Mouse (Mus musculus): ENCODE results near the gene Kpna2.

The Kpna2 gene

DNA sequence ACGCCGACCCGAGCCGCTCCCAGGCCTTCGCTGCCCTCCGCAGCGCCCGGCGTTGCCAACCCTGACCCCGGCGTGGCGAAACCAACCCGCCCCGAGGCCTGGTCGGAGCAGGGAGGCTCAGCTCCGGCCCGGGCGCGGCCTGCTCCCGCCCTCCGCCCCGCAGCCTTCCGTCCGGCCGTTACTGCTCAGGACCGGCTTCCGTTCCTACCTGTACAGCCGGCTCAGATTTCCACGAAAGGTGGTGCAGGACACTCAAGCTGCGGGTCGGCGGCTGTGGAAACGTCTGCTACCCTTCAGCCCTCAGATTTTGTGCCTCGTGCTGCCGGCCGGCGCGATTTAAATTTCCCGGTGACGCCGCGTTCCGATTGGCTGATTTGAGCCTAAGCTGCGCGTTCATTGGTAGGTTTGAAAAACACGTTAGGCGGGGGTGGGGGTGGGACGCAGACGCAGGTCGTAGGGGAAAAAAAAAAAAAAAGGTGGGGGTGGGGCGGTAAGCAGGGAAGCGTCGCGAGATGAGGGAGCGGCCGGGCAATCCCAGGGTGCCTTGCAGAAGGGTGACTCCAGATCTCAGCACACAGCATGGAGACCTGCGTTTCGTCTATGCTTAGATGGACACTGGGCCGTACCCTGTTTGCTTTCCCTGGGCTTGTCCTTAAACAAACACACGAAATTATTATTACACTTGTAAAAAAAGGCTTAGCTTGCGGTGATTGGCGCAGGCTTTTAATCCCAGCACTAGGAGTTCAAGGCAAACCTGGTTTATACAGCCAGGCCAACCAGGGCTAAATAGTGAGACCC lies at the start of gene Kpna2:
Gene Kpna2 (minus strand): TSS at position 391 of the 798 bp plus-strand sequence.
- in situ Hi-C loops (cut with MboI; ENCODE audit: unreplicated experiment in 2 of 2): no loop called here

DNA sequence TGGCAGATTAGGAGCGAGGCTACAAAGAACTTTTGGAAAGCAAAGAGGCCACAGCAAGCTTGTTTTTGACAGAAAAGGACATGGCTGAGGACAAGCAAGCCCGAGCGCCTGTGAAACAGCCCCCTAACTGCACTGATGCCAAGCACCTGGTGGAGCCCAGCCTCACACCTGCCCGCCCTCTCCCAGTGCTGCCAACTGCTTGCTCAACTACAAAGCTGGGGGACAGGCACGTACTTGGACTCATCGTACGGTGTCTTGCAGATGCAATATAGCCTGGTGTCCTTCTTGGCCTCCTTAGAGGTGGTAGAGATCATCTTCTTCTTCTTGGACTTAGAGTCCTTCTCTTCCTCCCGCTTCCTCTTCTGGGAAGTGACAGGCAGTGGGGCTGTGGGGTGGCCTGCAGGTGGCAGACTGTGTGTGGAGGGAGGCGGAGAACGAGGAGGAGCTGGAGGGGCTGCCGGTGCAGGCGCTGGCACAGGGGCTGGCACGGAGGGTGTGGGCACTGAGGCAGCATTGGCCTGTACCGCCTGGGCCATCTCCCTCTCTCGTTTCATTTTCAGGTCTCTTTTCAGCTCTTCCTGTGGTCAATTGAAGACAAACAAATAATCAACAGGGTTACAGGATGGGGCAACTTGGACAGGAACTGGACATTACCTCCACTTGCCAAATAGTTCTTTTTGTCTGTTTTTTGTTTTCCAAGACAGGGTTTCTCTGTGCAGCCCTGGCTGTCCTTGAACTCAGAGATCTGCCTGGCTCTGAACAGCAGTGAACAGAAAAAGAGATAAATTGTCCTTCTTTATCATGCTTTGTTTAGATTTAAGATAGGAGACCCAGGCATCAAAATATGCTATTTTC lies 47.7 kb upstream of the Kpna2 start:
- in situ Hi-C loops (cut with MboI; ENCODE audit: unreplicated experiment in 2 of 2): no loop called here

DNA sequence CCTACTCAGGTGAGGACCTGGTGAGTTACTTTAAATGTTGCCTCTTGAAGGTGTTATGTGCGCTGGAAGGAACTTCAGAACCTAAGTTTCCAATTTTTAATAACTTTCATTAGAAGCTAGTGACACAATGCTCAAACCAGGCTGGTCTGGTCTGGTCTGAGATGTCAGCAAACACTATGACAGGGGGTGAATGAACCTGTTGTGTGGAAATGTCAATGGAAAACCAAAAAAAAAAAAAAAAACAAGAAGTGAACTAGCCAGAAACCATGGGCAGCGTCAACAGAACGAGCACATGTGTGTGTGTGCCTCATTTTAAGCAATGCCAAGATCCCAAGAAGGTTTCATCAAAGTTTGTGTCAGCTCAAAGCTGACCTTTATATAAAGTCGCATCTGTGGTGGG lies 46.2 kb upstream of the Kpna2 start:
- in situ Hi-C loops (cut with MboI; ENCODE audit: unreplicated experiment in 2 of 2): no loop called here

DNA sequence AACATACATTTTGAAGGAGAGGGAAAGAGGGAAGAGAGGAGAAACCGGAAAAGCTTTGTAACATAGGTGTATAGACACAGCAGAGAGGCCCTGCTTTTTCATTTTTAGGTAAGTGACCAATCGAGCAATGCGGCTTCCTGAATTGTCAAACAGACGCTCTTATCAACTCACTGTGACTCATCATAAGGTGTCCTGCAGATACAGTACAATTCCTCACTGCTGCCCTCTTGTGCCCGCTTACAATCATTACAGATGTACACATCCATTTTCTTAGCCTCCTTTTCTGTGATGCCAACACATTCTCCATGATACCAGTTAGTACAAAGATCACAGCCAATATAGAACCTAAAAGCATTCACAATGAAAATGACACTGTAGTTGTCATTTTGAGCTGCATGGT lies 45.0 kb upstream of the Kpna2 start:
- in situ Hi-C loops (cut with MboI; ENCODE audit: unreplicated experiment in 2 of 2): loop anchor here in 1 of 2 experiments (5.0 kb wide), 1 partner anchor 197 kb away; no protein-coding TSS in a partner anchor

DNA sequence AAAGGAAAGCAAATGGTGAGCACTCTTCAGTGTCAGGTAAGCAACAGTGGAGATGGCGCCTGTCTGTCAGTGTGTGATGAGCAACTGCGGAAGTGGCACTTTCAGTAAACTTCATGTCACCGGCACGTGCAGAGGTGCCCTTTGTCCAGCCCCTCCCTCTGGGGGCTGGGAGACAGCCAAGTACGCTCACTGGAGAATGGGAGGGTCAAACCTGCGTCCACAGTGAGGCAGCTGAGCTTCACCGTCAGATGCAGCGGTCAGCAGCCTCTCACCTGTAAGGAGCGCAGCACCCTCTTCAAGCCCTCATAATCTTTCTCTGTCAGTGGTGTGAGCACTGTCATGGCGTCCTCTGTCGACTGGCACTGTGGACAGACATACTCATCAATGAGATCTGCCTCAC lies 44.0 kb upstream of the Kpna2 start:
- in situ Hi-C loops (cut with MboI; ENCODE audit: unreplicated experiment in 2 of 2): loop anchor here in 1 of 2 experiments (5.0 kb wide), 1 partner anchor 196 kb away; no protein-coding TSS in a partner anchor

- in situ Hi-C loops (cut with MboI; ENCODE audit: unreplicated experiment in 2 of 2): loop anchor here in 1 of 2 experiments (5.0 kb wide), 1 partner anchor 194 kb away; no protein-coding TSS in a partner anchor
Measured at GRCm38 (mm10) chr11:107041396-107041795, 42.1 kb upstream of the Kpna2 start.

GRCm38 (mm10) chr11:107039417-107039816 lies 40.1 kb upstream of the Kpna2 start:
- in situ Hi-C loops (cut with MboI; ENCODE audit: unreplicated experiment in 2 of 2): loop anchor here in 1 of 2 experiments (10.0 kb wide), 1 partner anchor 45 kb away; no protein-coding TSS in a partner anchor

DNA sequence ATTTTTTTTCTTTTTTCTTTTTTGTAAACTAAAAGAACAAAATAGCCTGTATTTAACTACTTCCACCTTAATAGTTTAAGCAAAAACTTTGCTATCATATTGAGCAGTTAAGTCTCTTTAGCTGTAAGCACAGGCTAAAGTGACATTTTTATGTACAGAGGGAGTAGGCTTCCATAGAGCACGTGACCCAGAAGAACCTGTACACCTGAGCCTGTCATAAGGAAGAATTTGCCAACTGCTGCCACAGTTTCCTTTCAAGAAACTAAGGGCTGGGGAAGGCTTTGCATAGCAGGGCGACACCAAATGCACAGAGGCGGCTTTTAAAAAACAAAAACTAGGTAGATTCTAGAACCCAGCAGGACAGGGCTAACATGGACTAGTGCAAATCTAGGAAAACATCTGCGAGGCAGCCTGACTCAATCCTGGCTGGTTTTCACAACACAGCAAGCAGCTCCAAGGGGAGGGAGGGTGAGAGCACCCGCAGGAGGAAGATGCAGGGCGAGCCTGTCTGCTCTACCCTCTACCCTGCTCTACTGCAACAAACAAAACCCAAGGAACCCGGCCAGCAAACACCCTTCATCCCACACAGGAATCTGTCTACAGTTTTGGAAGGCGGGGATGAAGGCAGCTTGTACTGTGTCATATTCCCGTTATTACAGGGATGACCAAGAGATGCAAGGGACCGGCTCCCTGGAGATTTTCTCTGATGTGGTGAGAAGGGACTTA lies 34.9 kb upstream of the Kpna2 start:
- in situ Hi-C loops (cut with MboI; ENCODE audit: unreplicated experiment in 2 of 2): loop anchor here in 1 of 2 experiments (10.0 kb wide), 1 partner anchor 51 kb away; no protein-coding TSS in a partner anchor

DNA sequence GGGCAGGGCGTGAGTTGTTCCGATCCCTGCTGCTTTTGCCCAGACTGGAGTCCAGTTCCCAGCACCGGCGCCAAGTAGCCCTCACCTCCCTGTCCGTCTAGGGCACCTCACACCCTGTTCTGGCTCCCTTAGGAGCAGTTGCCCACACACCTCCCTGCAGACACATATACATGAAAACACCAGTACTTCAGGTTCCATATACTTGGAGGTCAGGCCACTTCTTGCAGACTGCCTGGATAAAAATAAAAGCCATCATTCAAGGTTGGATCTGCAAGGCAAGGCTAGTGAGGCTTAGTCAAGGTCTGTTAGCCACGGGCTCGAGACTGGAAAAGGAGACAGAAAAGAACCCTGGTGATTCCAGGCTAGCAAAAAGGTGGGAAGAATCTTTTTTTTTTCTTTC lies 32.3 kb upstream of the Kpna2 start:
- in situ Hi-C loops (cut with MboI; ENCODE audit: unreplicated experiment in 2 of 2): loop anchor here in 1 of 2 experiments (10.0 kb wide), 1 partner anchor 53 kb away; no protein-coding TSS in a partner anchor

DNA sequence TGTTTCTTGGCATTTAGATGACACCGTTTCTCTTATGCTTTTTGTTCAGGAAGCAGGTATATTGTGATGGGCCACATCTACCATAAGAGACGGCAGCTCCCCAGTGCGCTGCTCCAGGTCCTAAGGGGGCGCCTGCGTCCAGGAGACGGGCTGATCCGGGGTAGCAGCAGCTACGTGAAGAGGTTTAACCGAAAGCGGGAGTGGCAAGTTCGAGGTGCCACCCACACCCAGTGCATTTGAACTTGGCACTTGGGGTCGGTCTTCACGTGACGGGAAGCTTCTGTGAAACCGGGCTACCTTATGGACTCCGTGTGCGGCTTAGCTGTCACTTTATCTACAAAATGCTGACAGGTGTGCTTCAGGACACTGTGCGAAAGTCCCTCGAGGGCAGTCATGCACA lies 30.2 kb upstream of the Kpna2 start:
- in situ Hi-C loops (cut with MboI; ENCODE audit: unreplicated experiment in 2 of 2): no loop called here

DNA sequence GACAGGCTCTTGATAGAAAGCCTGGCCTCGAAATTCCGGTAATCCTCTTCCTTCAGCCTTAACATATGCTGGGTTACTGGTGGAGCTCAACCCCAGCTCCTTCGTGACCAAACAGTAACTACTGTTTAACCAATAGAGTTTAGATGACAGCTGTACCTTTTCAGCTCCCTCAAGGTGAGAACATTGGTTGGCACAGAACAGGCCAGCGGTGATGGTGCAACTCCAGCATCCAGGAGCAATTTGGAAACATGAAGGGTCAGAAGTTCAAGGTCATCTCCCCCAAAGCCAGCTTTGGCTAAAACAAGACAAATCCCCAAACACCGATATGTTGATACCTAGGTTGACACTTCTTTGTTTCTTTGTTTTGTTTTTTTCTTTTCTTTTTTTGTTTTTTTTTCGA lies 29.4 kb upstream of the Kpna2 start:
- in situ Hi-C loops (cut with MboI; ENCODE audit: unreplicated experiment in 2 of 2): no loop called here

DNA sequence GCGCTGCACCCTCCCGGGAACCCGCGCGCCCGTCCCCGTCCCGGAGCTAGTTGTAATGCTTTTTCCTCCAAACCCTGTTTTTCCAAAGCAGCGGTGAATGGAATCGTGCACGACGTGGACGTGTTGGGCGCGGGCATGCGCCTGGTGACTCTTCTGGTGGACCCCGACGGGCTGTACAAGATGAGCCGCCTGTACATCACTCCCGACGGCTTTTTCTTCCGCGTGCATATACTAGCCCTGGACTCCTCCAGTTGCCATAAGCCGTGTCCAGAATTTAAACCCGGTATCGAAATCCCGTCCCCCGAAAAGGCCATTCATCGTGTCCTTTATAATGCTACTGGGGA lies 28.9 kb upstream of the Kpna2 start:
- in situ Hi-C loops (cut with MboI; ENCODE audit: unreplicated experiment in 2 of 2): no loop called here

DNA sequence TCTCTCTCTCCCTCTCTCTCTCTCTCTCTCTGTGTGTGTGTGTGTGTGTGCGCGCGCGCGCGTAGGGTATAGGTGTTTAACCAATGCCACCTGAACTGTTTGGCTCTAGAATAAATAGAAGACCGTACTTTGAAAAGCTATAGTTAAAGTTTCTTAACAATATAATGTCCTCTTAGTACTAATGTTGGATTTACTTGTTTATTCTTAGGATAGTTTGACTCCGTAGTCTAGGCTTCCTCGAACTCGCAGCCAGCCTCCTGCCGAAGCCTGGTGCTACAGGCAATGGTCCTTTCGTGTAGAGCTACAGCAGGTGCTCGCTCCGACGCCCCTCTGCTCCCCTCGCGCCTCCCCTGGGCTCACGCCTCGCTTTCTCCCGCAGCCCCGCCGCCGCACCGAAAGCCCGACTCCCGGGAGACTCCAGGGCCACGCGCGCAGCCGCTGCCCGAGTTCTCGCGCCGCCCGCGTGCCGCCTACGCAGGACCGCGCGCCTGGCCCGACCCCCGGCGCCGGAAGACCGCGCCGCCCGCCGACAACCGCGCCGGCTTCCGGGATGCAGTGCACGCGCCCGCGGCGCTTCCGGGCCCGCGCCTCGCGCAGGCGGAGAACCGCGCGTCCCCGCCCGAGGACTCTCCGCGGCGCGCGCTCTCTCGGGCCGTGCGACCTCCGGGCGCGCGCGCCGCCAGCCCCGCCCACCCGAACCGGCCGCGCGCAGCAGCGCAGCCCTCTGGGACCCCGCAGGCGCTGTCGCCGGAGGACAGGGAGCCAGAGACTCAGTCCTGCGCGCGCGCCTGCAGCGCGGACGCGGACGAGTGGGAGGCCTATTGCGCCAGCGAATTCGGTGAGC lies 28.3 kb upstream of the Kpna2 start:
- in situ Hi-C loops (cut with MboI; ENCODE audit: unreplicated experiment in 2 of 2): no loop called here

GRCm38 (mm10) chr11:107026554-107027430 lies 27.5 kb upstream of the Kpna2 start:
- in situ Hi-C loops (cut with MboI; ENCODE audit: unreplicated experiment in 2 of 2): no loop called here

- in situ Hi-C loops (cut with MboI; ENCODE audit: unreplicated experiment in 2 of 2): no loop called here
Measured at GRCm38 (mm10) chr11:107025411-107026321, 26.3 kb upstream of the Kpna2 start, which contains the start of gene 1810010H24Rik. Gene 1810010H24Rik, plus strand, starts transcription at chr11:107025681.

DNA sequence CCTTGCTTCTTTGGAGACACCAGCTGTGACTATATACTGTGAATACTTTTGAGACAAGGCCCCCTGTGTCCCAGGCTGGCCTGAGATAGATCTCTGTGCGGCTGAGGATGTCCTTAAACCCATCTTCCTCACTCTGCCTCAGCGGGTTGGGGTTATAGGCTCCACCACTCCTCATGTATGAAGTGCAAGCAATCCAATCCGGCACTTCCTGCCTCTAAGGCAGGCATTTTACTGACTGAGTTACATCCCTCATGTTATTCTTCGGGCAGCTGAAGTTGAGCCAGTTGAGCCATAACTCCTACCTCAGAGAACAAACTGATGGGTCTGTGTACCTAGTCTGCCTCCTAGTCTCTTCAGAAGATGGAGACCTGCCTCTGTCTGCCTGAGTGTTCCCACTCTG lies 25.1 kb upstream of the Kpna2 start:
- in situ Hi-C loops (cut with MboI; ENCODE audit: unreplicated experiment in 2 of 2): no loop called here

DNA sequence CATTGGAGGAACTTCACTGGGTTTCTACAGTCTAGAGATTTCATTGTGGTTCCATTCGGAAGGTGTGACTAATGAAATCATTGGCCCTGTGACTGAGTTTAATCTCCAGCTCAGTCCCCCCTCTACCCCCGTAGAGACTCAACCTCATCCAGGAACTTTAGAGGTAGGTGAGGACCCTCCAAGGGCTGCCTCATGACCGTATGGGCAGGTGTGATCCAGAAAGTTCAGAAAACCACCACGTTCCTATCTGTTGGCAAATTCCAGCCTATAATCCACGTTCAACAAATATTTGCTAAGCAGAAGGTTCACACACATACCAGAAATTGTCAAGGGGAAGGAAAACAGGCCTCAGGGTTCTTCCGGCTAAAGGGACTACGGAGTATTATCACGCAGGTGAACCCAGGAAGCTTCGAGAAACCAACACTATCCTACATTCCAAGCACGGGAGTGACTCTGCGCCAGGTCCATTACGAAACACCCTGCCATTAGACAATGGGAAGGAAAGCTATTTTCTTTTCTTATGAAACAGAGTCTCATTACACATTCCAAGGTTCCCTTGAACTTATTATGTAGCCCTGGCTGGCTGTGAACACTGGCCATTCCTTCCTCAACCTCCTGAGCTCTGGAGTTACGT lies 22.8 kb upstream of the Kpna2 start:
- in situ Hi-C loops (cut with MboI; ENCODE audit: unreplicated experiment in 2 of 2): no loop called here

Data from v-Abl transformed pro-B cells (cell line).